Mouse (Mus musculus): Measurements from ENCODE around the gene Spert. TPM values are rescaled to one million over a fixed set of nuclear protein-coding genes. Genes with fewer than 3 reads are reported as not detected.

Spert gene
- total and polyA plus RNA-seq, 3 experiments, result not detected

DNA sequence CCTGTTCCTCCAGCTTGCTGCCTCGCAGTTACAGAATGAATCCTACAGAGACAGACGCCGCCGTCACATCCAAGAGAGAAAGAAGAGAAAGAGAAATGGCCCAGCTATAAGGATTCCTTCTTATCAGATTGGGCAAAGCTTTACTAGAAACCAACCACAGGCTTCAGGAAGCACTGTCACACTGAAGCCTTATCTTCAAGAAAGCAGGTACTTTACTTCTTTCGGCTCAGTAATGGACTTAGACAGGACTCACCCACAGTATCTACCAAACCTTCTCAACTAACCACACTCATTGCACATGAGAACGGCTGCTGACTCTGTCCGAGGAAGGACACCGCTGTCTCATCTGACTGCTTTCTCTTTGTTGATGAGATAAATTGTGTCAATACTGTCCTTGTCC, 36.0 kb upstream of the Spert start:
- Histone ChIP-seq H3K79me2 (replicated peaks; ENCODE audit: control insufficient read depth, extremely low read depth, insufficient read depth, poor library complexity, severe bottlenecking) (no peaks in the 10 kb centered on the region), H3K9ac (ENCODE audit: insufficient read depth, low read depth) (no peak overlapping the region), H3K9me3 (replicated peaks; ENCODE audit: low read length) (no peaks in the 10 kb centered on the region), H3K4me2 (ENCODE audit: insufficient read depth, low read depth, poor library complexity, severe bottlenecking) (no peak overlapping the region), H3K4me3 (replicated peaks in 1 of 3; ENCODE audit: low read depth in 2 of 3, low read length in 2 of 3, poor library complexity in 1 of 3) (no peak overlapping the region), H3K27me3 (replicated peaks) (no peaks in the 10 kb centered on the region), H3K4me1 (ENCODE audit: control insufficient read depth in 1 of 2, insufficient read depth in 2 of 2) (no peaks in the 10 kb centered on the region), H3K36me3 (replicated peaks in 1 of 2; ENCODE audit: control insufficient read depth in 1 of 2, insufficient read depth in 1 of 2, low read length in 1 of 2) (no peaks in the 10 kb centered on the region), H3K27ac (ENCODE audit: insufficient read depth, low read depth) (no peak overlapping the region)
- in situ Hi-C loops (cut with MboI; ENCODE audit: low pct_ligation_motif_present, low pct_unique_long_range_greater_than_20kb, low sequenced_read_pairs) (no loop called here), dilution Hi-C loops (cut with MboI; ENCODE audit: extremely low pct_ligation_motif_present, extremely low pct_unique_long_range_greater_than_20kb, low sequenced_read_pairs) (no loop called here)
- TF ChIP-seq USF2 (conservative IDR thresholded peaks at IDR 0.05; ENCODE audit: low read depth, low read length) (no peak), HCFC1 (IDR thresholded peaks at IDR 0.05; ENCODE audit: low read depth, low read length) (no peak), CHD1 (IDR thresholded peaks at IDR 0.05; ENCODE audit: low read depth, low read length) (no peak), IRF4 (IDR thresholded peaks at IDR 0.05; ENCODE audit: low read depth, low read length) (no peak), MXI1 (IDR thresholded peaks at IDR 0.05; ENCODE audit: low read depth, low read length) (no peak), MEF2A (IDR thresholded peaks at IDR 0.05; ENCODE audit: borderline replicate concordance, low read depth, low read length) (no peak), CHD2 (IDR thresholded peaks at IDR 0.05; ENCODE audit: low read length) (no peak), KAT2A (IDR thresholded peaks at IDR 0.05; ENCODE audit: insufficient replicate concordance, low read length) (no peak), SIN3A (IDR thresholded peaks at IDR 0.05; ENCODE audit: low read length) (no peak), RCOR1 (conservative IDR thresholded peaks at IDR 0.05; ENCODE audit: low read depth, low read length) (no peak), MAZ (IDR thresholded peaks at IDR 0.05; ENCODE audit: low read depth, low read length) (no peak), UBTF (IDR thresholded peaks at IDR 0.05; ENCODE audit: low read depth, low read length) (no peak), CTCF (conservative IDR thresholded peaks at IDR 0.05 in 1 of 2, IDR thresholded peaks at IDR 0.05 in 1 of 2; ENCODE audit: low read depth in 2 of 2, low read length in 2 of 2) (no peak), EP300 (IDR thresholded peaks at IDR 0.05; ENCODE audit: low read length) (no peak), ZNF384 (IDR thresholded peaks at IDR 0.05; ENCODE audit: low read depth, low read length) (no peak), JUN (IDR thresholded peaks at IDR 0.05; ENCODE audit: insufficient read depth, low read depth, low read length) (no peak), JUND (conservative IDR thresholded peaks at IDR 0.05; ENCODE audit: low read depth, low read length) (no peak), MAX (IDR thresholded peaks at IDR 0.05; ENCODE audit: low read length) (no peak), ZC3H11A (IDR thresholded peaks at IDR 0.05; ENCODE audit: low read depth, low read length) (no peak)
- DNase-seq (ENCODE audit: extremely low read depth), result no peak

DNA sequence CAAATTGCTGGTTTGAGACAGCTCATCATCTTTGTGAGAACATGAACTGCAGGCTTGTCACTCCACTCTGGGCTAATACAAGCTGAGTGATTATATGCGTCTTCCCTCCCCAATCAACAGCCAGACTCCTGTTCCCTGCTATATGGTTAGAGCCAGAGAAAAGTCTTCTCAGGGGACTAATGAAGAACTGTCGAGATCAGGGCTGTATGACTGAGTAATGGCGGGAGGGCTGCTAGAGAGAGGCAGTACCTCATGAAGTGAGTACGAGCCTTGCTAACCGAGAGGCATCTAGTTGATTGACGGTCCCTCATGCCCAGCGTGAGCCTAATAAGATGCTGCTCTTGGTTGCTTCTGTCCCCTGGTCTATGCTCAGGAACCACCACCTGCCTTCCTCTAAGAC, 30.1 kb upstream of the Spert start:
- in situ Hi-C loops (cut with MboI; ENCODE audit: low pct_ligation_motif_present, low pct_unique_long_range_greater_than_20kb, low sequenced_read_pairs), result no loop called here
- peaks cover 0 to 8% of the 10 kb centered on the region in 2 experiments; a peak in 1 of 4 replicates for H3K4me1 ChIP-seq (ENCODE audit: control insufficient read depth in 1 of 2, insufficient read depth in 2 of 2)
- no peak for TF ChIP-seq NRF1 (IDR thresholded peaks at IDR 0.05; ENCODE audit: low read depth, low read length)
- no peak for TF ChIP-seq JUND (conservative IDR thresholded peaks at IDR 0.05; ENCODE audit: low read depth, low read length)
- TF ChIP-seq TBP (conservative IDR thresholded peaks at IDR 0.05; ENCODE audit: low read depth, low read length), result no peak
- no peak for TF ChIP-seq ZC3H11A (IDR thresholded peaks at IDR 0.05; ENCODE audit: low read depth, low read length)
- no peak for TF ChIP-seq RCOR1 (conservative IDR thresholded peaks at IDR 0.05; ENCODE audit: low read depth, low read length)
- no peak for TF ChIP-seq ETS1 (conservative IDR thresholded peaks at IDR 0.05; ENCODE audit: low read depth, low read length)
- TF ChIP-seq SIN3A (IDR thresholded peaks at IDR 0.05; ENCODE audit: low read length), result no peak
- TF ChIP-seq EP300 (IDR thresholded peaks at IDR 0.05; ENCODE audit: low read length), result no peak
- no peaks in the 10 kb centered on the region for H3K9me3 ChIP-seq (replicated peaks; ENCODE audit: low read length)
- no peak overlapping the region for H3K4me2 ChIP-seq (ENCODE audit: insufficient read depth, low read depth, poor library complexity, severe bottlenecking)
- dilution Hi-C loops (cut with MboI; ENCODE audit: extremely low pct_ligation_motif_present, extremely low pct_unique_long_range_greater_than_20kb, low sequenced_read_pairs), result no loop called here
- H3K27me3 ChIP-seq (replicated peaks), result no peaks in the 10 kb centered on the region
- H3K4me3 ChIP-seq (replicated peaks in 1 of 3; ENCODE audit: low read depth in 2 of 3, low read length in 2 of 3, poor library complexity in 1 of 3), result no peak overlapping the region
- no peak overlapping the region for H3K9ac ChIP-seq (ENCODE audit: insufficient read depth, low read depth)
- H3K36me3 ChIP-seq (replicated peaks in 1 of 2; ENCODE audit: control insufficient read depth in 1 of 2, insufficient read depth in 1 of 2, low read length in 1 of 2), result no peaks in the 10 kb centered on the region
- no peaks in the 10 kb centered on the region for H3K79me2 ChIP-seq (replicated peaks; ENCODE audit: control insufficient read depth, extremely low read depth, insufficient read depth, poor library complexity, severe bottlenecking)
- DNase-seq (ENCODE audit: extremely low read depth), result no peak
- H3K27ac ChIP-seq (ENCODE audit: insufficient read depth, low read depth), result no peak overlapping the region
